Mouse (Mus musculus): Measurements from ENCODE around the gene Rbmx. TPM values are rescaled to one million over a fixed set of nuclear protein-coding genes. Genes with fewer than 3 reads are reported as not detected.

The Rbmx gene
- total RNA-seq, 1 experiment from 2014 or later: 35.5 TPM

Other genes starting within 250 kb of the Rbmx start
- 1.4 TPM in 1 of 2 replicates, not detected in the other for gene Cd40lg, start 180.9 kb downstream of the Rbmx start, total RNA-seq (2021)
- 34.4 and 34.7 TPM in 2 replicates for gene Arhgef6, start 54.3 kb downstream of the Rbmx start, total RNA-seq (2021)
- not detected in 2 replicates for gene Gm364, start 16.1 kb upstream of the Rbmx start, total RNA-seq (2021)
- gene Gpr101, start 110.7 kb upstream of the Rbmx start, total RNA-seq (2021): not detected in 2 replicates